Mouse (Mus musculus): Measurements from ENCODE around the gene Gm17409. TPM values are rescaled to one million over a fixed set of nuclear protein-coding genes. Genes with fewer than 3 reads are reported as not detected.

The Gm17409 gene
- polyA plus RNA-seq, 1 experiment from 2014 or later, result not detected

- H3K27me3 ChIP-seq (ENCODE audit: low read depth, poor library complexity, severe bottlenecking), result no peaks in the 10 kb centered on the region
- no peaks in the 10 kb centered on the region for H3K9me3 ChIP-seq (replicated peaks)
- no peak overlapping the region for H3K4me3 ChIP-seq
- H3K27ac ChIP-seq, result no peak overlapping the region
- peaks cover 8% of the 10 kb centered on the region for H3K4me1 ChIP-seq
- H3K36me3 ChIP-seq, result no peaks in the 10 kb centered on the region
- WGBS, result 93% methylated on average over 1 of the region's 1 CpGs
- no peak for DNase-seq (ENCODE audit: low spot score)
Measured at GRCm38 (mm10) chr2:58518517-58518916, 48.6 kb downstream of the Gm17409 start.

Other genes starting within 250 kb of the Gm17409 start
- gene Acvr1c, start 112.2 kb upstream of the Gm17409 start, polyA plus RNA-seq (2016; fragmentation: Nextera tagmentation; extraction: Ambion mirVana), result 0.21 and 0.30 TPM in 2 replicates
- 4.2 and 4.5 TPM in 2 replicates for gene Acvr1, start 97.0 kb downstream of the Gm17409 start, polyA plus RNA-seq (2016; fragmentation: Nextera tagmentation; extraction: Ambion mirVana)
- gene Upp2, start 97.2 kb downstream of the Gm17409 start, polyA plus RNA-seq (2016; fragmentation: Nextera tagmentation; extraction: Ambion mirVana), result 4.5 and 6.1 TPM in 2 replicates

All from limb, embryonic 10.5 days (tissue).